Mouse (Mus musculus) macrophage (primary cell): Measurements from ENCODE around the gene Slc35e4. TPM values are rescaled to one million over a fixed set of nuclear protein-coding genes. Genes with fewer than 3 reads are reported as not detected.

Source experiments
- H3K27ac ChIP-seq: fragments of 350-480 bp; formaldehyde crosslinking; 2 replicates; pipeline ENCODE4 v1.9.0; 2021
- H3K36me3 ChIP-seq: fragments of 350-480 bp; formaldehyde crosslinking; 2 replicates; pipeline ENCODE4 v1.9.0; 2021; ENCODE audit errors: inconsistent target
- H3K4me3 ChIP-seq: fragments of 350-480 bp; formaldehyde crosslinking; 2 replicates; pipeline ENCODE4 v1.9.0; 2021; ENCODE audit errors: inconsistent target
- H3K79me2 ChIP-seq: fragments of 350-480 bp; formaldehyde crosslinking; 2 replicates; pipeline ENCODE4 v1.9.0; 2021; ENCODE audit errors: inconsistent target
- whole genome bisulfite sequencing: methylation state at CpG from one replicate; pipeline ENCODE4 v1.1.7; 2026; ENCODE audit warnings: inconsistent platforms; ENCODE audit not compliant: missing documents; 5-methylcytosine and 5-hydroxymethylcytosine counted together
- polyA plus RNA-seq: library from polyadenylated mRNA; stranded (reverse); fragments of 250-400 nt; gene quantifications from 3 replicates; pipeline ENCODE4 v1.2.4, GENCODE M21; 2018; ENCODE audit warnings: inconsistent platforms

Gene Slc35e4
- polyA plus RNA-seq, 1 experiment from 2014 or later: 7.6 TPM

DNA sequence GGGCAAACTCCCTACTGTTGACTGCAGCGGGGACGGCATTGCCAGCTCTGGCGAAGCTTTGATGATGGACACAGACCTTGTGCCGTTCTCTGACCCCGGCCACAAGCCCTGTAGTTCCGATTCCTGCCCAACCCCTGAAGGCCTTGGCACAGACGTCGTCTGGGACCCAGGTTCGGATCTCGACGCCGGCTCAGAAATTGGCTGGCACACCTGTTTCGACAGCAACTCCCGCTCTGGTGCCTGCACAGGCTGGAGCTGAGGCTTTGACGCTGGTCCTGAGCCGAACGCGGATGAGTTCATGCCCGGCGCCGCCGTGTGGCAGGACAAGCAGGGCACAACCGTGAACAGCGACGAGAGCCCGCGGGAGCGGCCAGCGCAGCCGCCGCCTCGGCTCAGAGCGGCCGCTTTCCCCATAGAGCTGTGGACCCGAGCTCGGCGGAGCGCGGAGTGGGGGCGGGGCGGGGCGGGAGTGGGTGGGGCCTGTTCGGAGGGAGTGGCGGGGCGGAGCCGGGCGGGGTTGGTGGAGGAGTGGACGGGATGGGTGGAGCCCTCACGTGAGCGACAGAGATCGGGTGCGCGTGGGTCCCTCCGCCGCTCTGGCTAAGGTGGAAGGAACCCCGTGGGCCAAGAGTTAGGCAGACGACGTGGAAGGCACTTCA, 50.9 kb downstream of the Slc35e4 start, which contains the start of gene Osbp2:
Osbp2 (minus strand) TSS at position 450 of the 659 bp plus-strand sequence.
- Histone ChIP-seq H3K27ac (no peak within 1 kb of the TSS), H3K36me3 (no peaks in the 10 kb centered on the region), H3K4me3 (peak within 1 kb of the TSS; percentile 38), H3K79me2 (no peaks in the 10 kb centered on the region; the same call in 1 of the 2 replicates)
- 5% methylated on average over 56 of the region's 58 CpGs for WGBS

DNA sequence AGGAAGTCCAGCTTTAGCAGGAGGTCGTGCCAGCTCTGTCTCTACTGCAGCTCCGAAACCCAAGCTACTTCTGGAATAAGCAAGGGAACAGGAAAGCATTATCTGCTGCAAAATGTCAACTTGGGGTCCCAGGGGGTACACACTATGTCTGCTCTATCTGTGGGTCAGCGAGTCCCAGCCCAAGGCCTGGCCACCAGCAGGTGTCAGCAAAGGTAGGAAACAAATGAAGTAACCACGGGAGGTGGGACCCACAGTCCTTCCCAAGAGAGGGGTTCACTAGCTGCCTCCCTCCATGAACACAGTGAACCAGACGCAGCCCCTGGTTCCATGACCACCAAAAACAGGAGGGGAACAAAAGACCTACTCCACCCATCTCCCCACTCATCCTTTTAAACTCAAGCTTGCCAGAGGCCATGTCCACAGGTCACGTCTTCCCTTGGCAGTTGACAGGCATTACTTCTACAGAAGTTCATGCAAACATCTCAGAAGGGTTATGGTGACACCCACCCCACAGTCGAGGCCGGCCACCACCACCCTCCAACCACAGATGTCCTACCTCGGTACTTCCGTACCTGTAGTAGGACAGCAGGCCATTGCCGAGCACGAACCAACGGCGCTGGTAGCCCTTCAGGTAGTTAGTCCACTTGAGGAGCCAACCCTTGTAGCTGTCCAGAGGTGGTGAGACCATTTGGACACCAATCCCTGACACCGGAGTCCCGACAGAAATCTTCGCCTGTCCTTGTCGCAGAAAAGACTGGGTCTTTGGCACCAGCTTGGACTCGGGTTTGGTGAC, 51.6 kb downstream of the Slc35e4 start:
- Histone ChIP-seq H3K79me2 (no peaks in the 10 kb centered on the region; the same call in 1 of the 2 replicates), H3K4me3 (peak overlapping the region; percentile 38), H3K36me3 (no peaks in the 10 kb centered on the region), H3K27ac (no peak overlapping the region)
- WGBS: 72% methylated on average over 17 of the region's 19 CpGs

DNA sequence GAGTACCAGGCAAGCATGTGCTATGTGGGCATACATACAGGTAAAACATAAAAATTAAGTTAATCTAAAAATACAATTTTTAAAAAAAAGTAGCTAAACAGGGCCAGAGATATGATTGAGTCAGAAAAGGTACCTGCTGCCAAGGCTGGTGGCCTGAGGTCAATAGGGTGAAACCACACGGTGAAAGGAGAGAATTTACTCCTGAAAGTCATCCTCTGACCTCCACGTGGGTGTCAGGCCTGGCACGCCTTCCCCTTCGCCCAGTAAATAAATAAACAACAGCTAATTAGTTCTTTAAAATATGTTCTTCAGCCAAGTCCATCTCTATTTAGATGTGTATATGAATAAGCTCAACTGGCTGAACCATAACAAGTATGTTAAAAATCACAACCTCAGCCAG, 54.1 kb downstream of the Slc35e4 start:
- no peaks in the 10 kb centered on the region; the same call in 1 of the 2 replicates for H3K79me2 ChIP-seq
- no peak overlapping the region for H3K27ac ChIP-seq
- WGBS: 79% methylated on average over 4 of the region's 4 CpGs
- H3K4me3 ChIP-seq: no peak overlapping the region
- no peaks in the 10 kb centered on the region for H3K36me3 ChIP-seq

DNA sequence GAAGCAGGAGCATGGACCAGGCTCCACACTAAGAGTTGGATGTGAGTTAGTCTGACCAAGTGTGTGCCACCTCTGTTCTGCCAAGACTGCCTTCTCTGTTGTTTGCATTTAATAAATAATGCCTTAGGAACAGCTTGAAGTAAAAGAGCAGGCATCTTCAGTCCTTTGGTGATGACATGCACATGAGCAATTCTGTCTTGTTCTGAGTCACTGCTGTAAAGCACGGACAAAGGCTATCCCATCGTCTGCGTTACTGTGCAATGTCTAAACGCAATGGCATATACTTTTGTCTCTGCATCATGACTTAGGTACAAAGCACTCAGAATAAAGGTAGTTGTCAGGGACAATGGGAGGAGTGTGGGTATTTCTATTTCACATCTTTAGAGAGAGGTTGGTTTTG, 54.7 kb downstream of the Slc35e4 start:
- H3K27ac ChIP-seq: no peak overlapping the region
- WGBS: 95% methylated on average over 4 of the region's 4 CpGs
- no peaks in the 10 kb centered on the region for H3K36me3 ChIP-seq
- H3K79me2 ChIP-seq: no peaks in the 10 kb centered on the region; the same call in 1 of the 2 replicates
- no peak overlapping the region for H3K4me3 ChIP-seq

DNA sequence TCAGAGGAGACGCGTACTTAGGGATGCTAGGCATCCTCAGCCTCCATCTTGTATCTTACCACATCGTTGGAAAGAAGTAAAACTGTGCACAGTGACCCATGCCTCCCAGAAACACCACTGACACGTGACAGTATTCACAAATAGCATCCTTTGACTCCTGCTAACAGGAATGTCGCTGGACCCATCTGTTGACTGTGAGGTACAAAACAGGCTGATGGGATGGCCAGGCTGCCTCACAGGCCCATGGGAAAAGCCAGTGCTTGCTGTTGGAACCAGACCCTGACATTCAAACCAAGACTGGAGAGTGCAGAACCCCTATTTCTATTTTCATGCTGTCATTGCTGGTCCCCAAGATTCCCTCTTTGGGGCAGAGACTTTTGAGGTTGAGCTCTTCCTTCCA, 56.6 kb downstream of the Slc35e4 start:
- no peaks in the 10 kb centered on the region; the same call in 1 of the 2 replicates for H3K79me2 ChIP-seq

More for the DNA sequence above, 56.6 kb downstream of the Slc35e4 start:
- 89% methylated on average over 5 of the region's 5 CpGs for WGBS
- Histone ChIP-seq H3K36me3 (no peaks in the 10 kb centered on the region), H3K4me3 (no peak overlapping the region), H3K27ac (no peak overlapping the region)

Other genes starting within 250 kb of the Slc35e4 start
- gene Osbp2, start 50.8 kb downstream of the Slc35e4 start, polyA plus RNA-seq: 11.1 to 28.2 TPM (median 13.4 TPM) in 3 replicates
- gene 4921536K21Rik, start 19.6 kb downstream of the Slc35e4 start, polyA plus RNA-seq: 0.23 to 0.27 TPM (median 0.26 TPM) in 3 replicates
- gene Dusp18, start 19.4 kb downstream of the Slc35e4 start, polyA plus RNA-seq: 1.5 to 2.8 TPM (median 1.5 TPM) in 3 replicates
- 146 to 274 TPM (median 178 TPM) in 3 replicates for gene Tcn2, start 17.5 kb upstream of the Slc35e4 start, polyA plus RNA-seq
- 48.4 to 113 TPM (median 80.4 TPM) in 3 replicates for gene Pes1, start 49.3 kb upstream of the Slc35e4 start, polyA plus RNA-seq
- gene 4930556J24Rik, start 62.1 kb upstream of the Slc35e4 start, polyA plus RNA-seq: not detected in 3 replicates
- gene Gal3st1, start 69.0 kb upstream of the Slc35e4 start, polyA plus RNA-seq: not detected in 3 replicates
- gene Sec14l4, start 116.8 kb upstream of the Slc35e4 start, polyA plus RNA-seq: not detected in 3 replicates
- not detected in 3 replicates for gene Sec14l3, start 150.2 kb upstream of the Slc35e4 start, polyA plus RNA-seq
- 1.4 to 1.6 TPM (median 1.5 TPM) in 3 replicates for gene Mtfp1, start 180.8 kb upstream of the Slc35e4 start, polyA plus RNA-seq
- 0.12 to 0.22 TPM (median 0.15 TPM) in 3 replicates for gene Sec14l2, start 208.8 kb upstream of the Slc35e4 start, polyA plus RNA-seq
- gene Rnf215, start 220.5 kb upstream of the Slc35e4 start, polyA plus RNA-seq: 7.0 to 14.0 TPM (median 11.5 TPM) in 3 replicates
- 0.62 to 1.1 TPM (median 1.0 TPM) in 3 replicates for gene Ccdc157, start 245.6 kb upstream of the Slc35e4 start, polyA plus RNA-seq
- gene Sf3a1, start 245.7 kb upstream of the Slc35e4 start, polyA plus RNA-seq: 22.6 to 31.7 TPM (median 29.8 TPM) in 3 replicates